Mouse (Mus musculus) heart, adult 2 months (tissue): ENCODE results near the gene Olfr963. TPM values are rescaled to one million over a fixed set of nuclear protein-coding genes. Genes with fewer than 3 reads are reported as not detected.
A peak's percentile ranks its signal among the peaks of the same experiment; 100 is the strongest.

Source experiments
- DNase-seq, 2 experiments: peaks; one replicate each; pipeline ENCODE4 v3.0.0; 2021
- H3K27ac ChIP-seq: fragments of 200-600 bp; 2 replicates; pipeline ENCODE4 v1.8.1; 2022
- H3K27me3 ChIP-seq: fragments of 200-500 bp; 2 replicates; pipeline ENCODE4 v1.6.1; 2012; ENCODE audit warnings: mild to moderate bottlenecking, low read length, inconsistent platforms, mixed read lengths; ENCODE audit not compliant: control insufficient read depth, insufficient read depth
- H3K36me3 ChIP-seq: fragments of 200-500 bp; 2 replicates; pipeline ENCODE4 v1.6.1; 2012; ENCODE audit warnings: low read length, inconsistent platforms; ENCODE audit not compliant: control insufficient read depth, insufficient read depth
- H3K4me1 ChIP-seq: fragments of 200-500 bp; 2 replicates; pipeline ENCODE4 v1.6.1; 2011; ENCODE audit warnings: low read length; ENCODE audit not compliant: control insufficient read depth, insufficient read depth
- H3K4me3 ChIP-seq: fragments of 200-600 bp; 2 replicates; pipeline ENCODE4 v1.8.1; 2022
- H3K79me2 ChIP-seq: fragments of 200-500 bp; replicated peaks from 2 replicates; pipeline ENCODE4 v1.6.1; 2012; ENCODE audit warnings: mild to moderate bottlenecking, inconsistent platforms, low read length, moderate library complexity, mixed read lengths; ENCODE audit not compliant: control insufficient read depth, insufficient read depth
- H3K9ac ChIP-seq: fragments of 200-500 bp; 2 replicates; pipeline ENCODE4 v1.6.1; 2012; ENCODE audit warnings: low read depth, mild to moderate bottlenecking, control low read depth, inconsistent platforms, low read length, mixed read lengths
- CTCF ChIP-seq: fragments of 200-600 bp; IDR thresholded peaks from 2 replicates; pipeline ENCODE4 v1.8.1; 2022; ENCODE audit warnings: antibody characterized with exemption, mild to moderate bottlenecking, moderate library complexity
- EP300 ChIP-seq: fragments of 200-500 bp; IDR thresholded peaks from 2 replicates; pipeline ENCODE4 v1.6.1; 2011; ENCODE audit warnings: low read depth, low read length, control low read depth; ENCODE audit not compliant: insufficient read depth
- POLR2A ChIP-seq: fragments of 200-500 bp; IDR thresholded peaks from 2 replicates; pipeline ENCODE4 v1.6.1; 2011; ENCODE audit warnings: mild to moderate bottlenecking, low read depth, low read length, control low read depth; ENCODE audit not compliant: insufficient read depth
- WGBS: fragments of 180-500 bp; shearing (Covaris S2); methylation state at CpG from one replicate; pipeline ENCODE4 v1.1.7; 2018; 5-methylcytosine and 5-hydroxymethylcytosine counted together
- intact Hi-C: fragments of 180-260 bp; cut with DNase I; formaldehyde crosslinking; loops from one replicate; pipeline ENCODE4 v1.15.1; 2025
- polyA plus RNA-seq: library from polyadenylated mRNA; depleted of rRNA; stranded (reverse); fragments of >200 nt; gene quantifications from 2 replicates; pipeline ENCODE4 v1.2.3, GENCODE M21; 2012; rRNA removed
- total RNA-seq, 2 experiments: library from RNA; stranded (reverse); gene quantifications; 2 replicates each; pipeline ENCODE4 v1.2.3; 2021

Olfr963 gene
- total and polyA plus RNA-seq, 3 experiments: not detected

DNA sequence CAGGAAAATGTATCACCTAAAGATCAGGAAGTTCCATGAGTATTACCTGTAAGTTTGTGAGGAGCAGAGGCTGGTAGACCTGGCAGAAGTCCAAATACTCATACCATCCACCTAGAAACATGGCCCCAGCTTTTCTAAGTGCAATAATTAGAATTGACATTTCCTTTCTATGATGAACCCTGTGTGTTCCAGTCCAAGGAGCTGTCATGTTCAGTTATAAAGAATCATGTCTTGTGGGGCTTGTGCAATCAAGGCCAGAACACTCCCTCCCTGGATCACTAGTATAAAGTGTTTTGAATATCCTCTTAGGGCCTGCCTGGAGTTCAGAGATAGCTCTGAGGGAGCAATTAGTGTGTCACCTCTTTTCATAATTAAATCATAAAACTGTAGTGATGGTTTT lies 40.0 kb downstream of the Olfr963 start, which contains the start of gene Olfr149:
Olfr149 (minus strand) TSS at position 101 of the 400 bp plus-strand sequence.
- Histone ChIP-seq H3K27ac (no peak within 1 kb of the TSS), H3K9ac (no peak within 1 kb of the TSS), H3K27me3 (no peaks in the 10 kb centered on the region), H3K79me2 (no peaks in the 10 kb centered on the region), H3K36me3 (no peaks in the 10 kb centered on the region), H3K4me1 (no peaks in the 10 kb centered on the region), H3K4me3 (no peak within 1 kb of the TSS)
- intact Hi-C loops: no loop called here
- TF ChIP-seq POLR2A (no peak), CTCF (no peak), EP300 (no peak)
- DNase-seq: no peak

DNA sequence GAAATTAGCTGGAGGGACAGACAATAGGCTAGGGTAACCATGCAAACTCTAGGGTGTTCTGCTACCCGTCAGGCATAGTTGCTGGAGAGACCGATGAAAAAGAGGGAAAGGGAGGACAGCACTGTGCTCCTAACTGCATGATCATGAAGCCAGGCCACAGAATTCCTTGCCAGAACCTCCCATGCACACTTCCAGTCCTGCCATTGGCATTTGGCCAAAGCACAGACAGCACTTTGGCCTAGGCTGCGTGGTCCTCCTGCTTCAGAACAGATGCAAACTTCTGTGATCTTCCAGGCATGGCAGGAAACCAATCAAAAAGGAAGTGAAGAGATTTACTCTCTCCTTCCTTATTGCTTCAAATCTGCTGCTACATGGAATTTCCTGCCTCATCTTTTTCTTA lies 42.0 kb downstream of the Olfr963 start:
- peak in 1 of 2 experiments; percentile 4 for DNase-seq
- Histone ChIP-seq H3K4me1 (no peaks in the 10 kb centered on the region), H3K79me2 (no peaks in the 10 kb centered on the region), H3K27me3 (no peaks in the 10 kb centered on the region), H3K4me3 (no peak overlapping the region), H3K27ac (no peak overlapping the region), H3K9ac (no peak overlapping the region), H3K36me3 (no peaks in the 10 kb centered on the region)
- WGBS: 21% methylated on average over 3 of the region's 3 CpGs
- intact Hi-C loops: no loop called here
- TF ChIP-seq CTCF: no peak

DNA sequence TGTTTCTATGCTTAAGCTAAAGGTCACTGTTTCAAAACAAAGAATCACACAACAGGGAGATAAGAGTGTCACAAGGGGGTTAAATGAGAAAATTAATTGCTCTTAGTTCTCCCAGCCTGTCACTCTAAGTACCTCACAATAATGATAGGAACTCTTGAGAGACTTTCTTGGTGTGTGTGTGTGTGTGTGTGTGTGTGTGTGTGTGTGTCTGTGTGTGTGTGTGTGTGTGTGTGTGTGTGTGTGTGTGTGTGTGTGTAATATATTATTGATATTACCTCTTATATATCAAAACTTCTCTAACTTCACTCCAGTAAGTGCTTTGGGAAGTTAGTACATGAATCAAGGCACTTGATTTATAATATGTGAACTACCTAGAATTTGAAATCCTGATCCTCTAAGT lies 44.0 kb downstream of the Olfr963 start, which contains the start of gene Olfr965:
Olfr965 (plus strand) TSS at position 301 of the 400 bp plus-strand sequence.
- intact Hi-C loops: no loop called here
- H3K9ac ChIP-seq: no peak within 1 kb of the TSS
- no peaks in the 10 kb centered on the region for H3K27me3 ChIP-seq
- no peak for DNase-seq
- H3K27ac ChIP-seq: no peak within 1 kb of the TSS
- no peak within 1 kb of the TSS for H3K4me3 ChIP-seq
- TF ChIP-seq EP300: no peak
- TF ChIP-seq POLR2A: no peak
- TF ChIP-seq CTCF: no peak
- no peaks in the 10 kb centered on the region for H3K36me3 ChIP-seq
- no peaks in the 10 kb centered on the region for H3K79me2 ChIP-seq
- H3K4me1 ChIP-seq: no peaks in the 10 kb centered on the region

Other genes with a start within 250 kb of the Olfr963 start
- gene Olfr952, start 240.1 kb upstream of the Olfr963 start, total RNA-seq: not detected
- not detected in 2 replicates for gene Olfr952, start 240.1 kb upstream of the Olfr963 start, polyA plus RNA-seq
- not detected for gene Olfr954, start 210.5 kb upstream of the Olfr963 start, total RNA-seq
- not detected in 2 replicates for gene Olfr954, start 210.5 kb upstream of the Olfr963 start, polyA plus RNA-seq
- gene Olfr955, start 195.3 kb upstream of the Olfr963 start, total RNA-seq: not detected
- not detected in 2 replicates for gene Olfr955, start 195.3 kb upstream of the Olfr963 start, polyA plus RNA-seq
- gene Olfr44, start 173.2 kb upstream of the Olfr963 start, total RNA-seq: not detected
- not detected in 2 replicates for gene Olfr44, start 173.2 kb upstream of the Olfr963 start, polyA plus RNA-seq
- not detected for gene Olfr957, start 151.4 kb upstream of the Olfr963 start, total RNA-seq
- gene Olfr957, start 151.4 kb upstream of the Olfr963 start, polyA plus RNA-seq: not detected in 2 replicates
- gene Olfr958, start 113.2 kb upstream of the Olfr963 start, total RNA-seq: not detected
- gene Olfr958, start 113.2 kb upstream of the Olfr963 start, polyA plus RNA-seq: not detected in 2 replicates
- not detected for gene Olfr959, start 91.6 kb upstream of the Olfr963 start, total RNA-seq
- not detected in 2 replicates for gene Olfr959, start 91.6 kb upstream of the Olfr963 start, polyA plus RNA-seq
- gene AW551984, start 62.8 kb upstream of the Olfr963 start, total RNA-seq: under 1 TPM; 0.14 to 0.26 TPM
- 0.20 and 0.67 TPM in 2 replicates for gene AW551984, start 62.8 kb upstream of the Olfr963 start, polyA plus RNA-seq
- not detected for gene Olfr148, start 56.5 kb upstream of the Olfr963 start, total RNA-seq
- gene Olfr148, start 56.5 kb upstream of the Olfr963 start, polyA plus RNA-seq: not detected in 2 replicates
- not detected for gene Olfr960, start 45.8 kb upstream of the Olfr963 start, total RNA-seq
- not detected in 2 replicates for gene Olfr960, start 45.8 kb upstream of the Olfr963 start, polyA plus RNA-seq
- gene Olfr961, start 22.1 kb upstream of the Olfr963 start, total RNA-seq: not detected
- gene Olfr961, start 22.1 kb upstream of the Olfr963 start, polyA plus RNA-seq: not detected in 2 replicates
- gene Olfr149, start 39.9 kb downstream of the Olfr963 start, total RNA-seq: not detected
- not detected in 2 replicates for gene Olfr149, start 39.9 kb downstream of the Olfr963 start, polyA plus RNA-seq
- not detected for gene Olfr965, start 44.1 kb downstream of the Olfr963 start, total RNA-seq
- not detected in 2 replicates for gene Olfr965, start 44.1 kb downstream of the Olfr963 start, polyA plus RNA-seq
- not detected for gene Olfr150, start 63.8 kb downstream of the Olfr963 start, total RNA-seq
- not detected in 2 replicates for gene Olfr150, start 63.8 kb downstream of the Olfr963 start, polyA plus RNA-seq
- not detected for gene Olfr967, start 79.0 kb downstream of the Olfr963 start, total RNA-seq
- not detected in 2 replicates for gene Olfr967, start 79.0 kb downstream of the Olfr963 start, polyA plus RNA-seq
- gene Olfr968, start 116.0 kb downstream of the Olfr963 start, total RNA-seq: not detected
- gene Olfr968, start 116.0 kb downstream of the Olfr963 start, polyA plus RNA-seq: not detected in 2 replicates
- gene Olfr969, start 123.7 kb downstream of the Olfr963 start, total RNA-seq: not detected
- not detected in 2 replicates for gene Olfr969, start 123.7 kb downstream of the Olfr963 start, polyA plus RNA-seq
- gene Olfr970, start 141.7 kb downstream of the Olfr963 start, total RNA-seq: not detected
- not detected in 2 replicates for gene Olfr970, start 141.7 kb downstream of the Olfr963 start, polyA plus RNA-seq
- not detected for gene Olfr971, start 169.7 kb downstream of the Olfr963 start, total RNA-seq
- not detected in 2 replicates for gene Olfr971, start 169.7 kb downstream of the Olfr963 start, polyA plus RNA-seq
- not detected for gene Olfr972, start 199.2 kb downstream of the Olfr963 start, total RNA-seq
- gene Olfr972, start 199.2 kb downstream of the Olfr963 start, polyA plus RNA-seq: not detected in 2 replicates
- gene Olfr229, start 240.1 kb downstream of the Olfr963 start, total RNA-seq: not detected
- not detected in 2 replicates for gene Olfr229, start 240.1 kb downstream of the Olfr963 start, polyA plus RNA-seq